Mouse (Mus musculus) forebrain, embryonic 12.5 days (tissue): ENCODE data around the gene Rhog. TPM values are rescaled to one million over a fixed set of nuclear protein-coding genes. Genes with fewer than 3 reads are reported as not detected.

Experiments used
- ATAC-seq: fragments of 200-750 bp; cut with Nextera tagmentation; 2 replicates; pipeline ENCODE4 v1.8.0; 2017; ENCODE audit warnings: moderate TSS enrichment; ENCODE audit not compliant: low FRiP score
- H3K27ac ChIP-seq: fragments of 300-500 bp; sonication (generic); 2 replicates; pipeline ENCODE4 v1.5.1; 2016; ENCODE audit warnings: mild to moderate bottlenecking
- H3K27me3 ChIP-seq: fragments of 300-500 bp; sonication (generic); 2 replicates; pipeline ENCODE4 v1.6.1; 2016; ENCODE audit warnings: mild to moderate bottlenecking
- H3K36me3 ChIP-seq: fragments of 300-500 bp; sonication (generic); replicated peaks from 2 replicates; pipeline ENCODE4 v1.6.1; 2016; ENCODE audit warnings: mild to moderate bottlenecking
- H3K4me1 ChIP-seq: fragments of 300-500 bp; sonication (generic); 2 replicates; pipeline ENCODE4 v1.6.1; 2016
- H3K4me2 ChIP-seq: fragments of 300-500 bp; sonication (generic); 2 replicates; pipeline ENCODE4 v1.6.1; 2016; ENCODE audit warnings: mild to moderate bottlenecking, moderate library complexity
- H3K4me3 ChIP-seq: fragments of 300-500 bp; sonication (generic); replicated peaks from 2 replicates; pipeline ENCODE4 v1.5.1; 2016; ENCODE audit warnings: mild to moderate bottlenecking
- H3K9ac ChIP-seq: fragments of 300-500 bp; sonication (generic); 2 replicates; pipeline ENCODE4 v1.6.1; 2016; ENCODE audit warnings: mild to moderate bottlenecking
- H3K9me3 ChIP-seq: fragments of 300-500 bp; sonication (generic); 2 replicates; pipeline ENCODE4 v1.6.1; 2016
- WGBS: fragments of 180-500 bp; shearing (Covaris S2); methylation state at CpG from one replicate; pipeline ENCODE4 v1.1.7; 2016; 5-methylcytosine and 5-hydroxymethylcytosine counted together
- polyA plus RNA-seq: library from polyadenylated mRNA; unstranded; fragments of >200 nt; fragmentation: Nextera tagmentation; extraction: Ambion mirVana; gene quantifications from 2 replicates; pipeline ENCODE4 v1.2.1, GENCODE M21; 2016

Rhog gene
- polyA plus RNA-seq, 1 experiment from 2014 or later: 21.7 TPM

DNA sequence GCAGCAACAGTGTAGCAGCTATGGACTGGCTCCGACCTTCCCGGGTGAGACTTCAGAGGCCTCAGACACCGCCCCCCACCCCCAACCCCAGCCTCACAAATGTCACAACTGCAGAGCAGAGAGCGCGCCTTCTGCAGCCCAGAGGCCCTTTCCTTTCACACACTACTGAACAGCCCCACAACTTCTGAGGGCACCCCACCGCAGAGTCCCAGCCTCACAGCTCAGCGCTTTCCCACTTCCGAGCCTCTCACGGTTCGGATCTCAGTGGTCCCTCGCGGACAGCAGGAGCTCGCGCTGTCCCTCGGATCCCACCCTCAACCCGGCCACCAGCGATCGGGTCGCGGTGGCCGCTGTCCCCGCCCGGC, 6.3 kb downstream of the Rhog start:
- peak; percentile 30 for ATAC-seq

DNA sequence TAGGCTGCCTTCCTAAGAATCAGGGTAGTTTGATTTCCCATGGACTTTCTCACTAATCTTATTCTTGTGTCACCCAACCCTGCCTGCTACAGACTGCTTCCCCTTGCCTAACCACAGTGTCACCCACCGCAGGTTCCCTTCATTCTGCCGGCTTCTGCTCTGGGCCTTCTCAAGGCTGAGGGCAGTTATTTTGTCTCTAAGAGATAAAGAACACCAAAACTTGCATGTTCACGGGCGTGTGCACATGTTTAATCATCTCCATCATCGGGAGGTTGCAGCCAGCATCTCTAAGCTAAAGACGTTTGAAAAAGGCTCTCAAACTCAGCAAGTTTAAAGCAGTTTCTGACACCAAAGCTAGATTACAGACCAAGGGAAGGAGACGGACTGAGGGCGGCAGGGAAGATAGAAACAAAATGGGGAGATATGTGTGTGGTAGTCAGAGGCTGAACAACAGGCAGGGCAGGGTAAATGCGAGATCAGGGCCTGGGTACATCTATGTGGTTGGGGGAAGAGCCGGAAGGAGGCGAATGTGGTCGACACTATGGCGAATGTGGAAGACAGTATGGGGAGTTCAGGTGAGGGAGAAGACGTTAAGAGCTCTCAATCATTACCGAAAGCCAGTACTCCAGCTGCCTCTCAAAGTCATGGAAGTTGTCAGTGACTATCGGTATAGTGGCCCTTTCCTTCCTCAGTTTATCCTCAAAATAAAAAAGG, 7.0 kb downstream of the Rhog start:
- Histone ChIP-seq H3K9me3 (no peaks in the 10 kb centered on the region), H3K27ac (no peak overlapping the region), H3K27me3 (no peaks in the 10 kb centered on the region), H3K9ac (peak overlapping the region; percentile 85), H3K36me3 (no peaks in the 10 kb centered on the region), H3K4me3 (peak overlapping the region; percentile 81), H3K4me1 (peaks cover 39% of the 10 kb centered on the region), H3K4me2 (peak overlapping the region; percentile 91)
- ATAC-seq: no peak
- 25% methylated on average over 16 of the region's 16 CpGs for WGBS

More for the DNA sequence above, 6.3 kb downstream of the Rhog start:
- Histone ChIP-seq H3K36me3 (no peaks in the 10 kb centered on the region), H3K4me1 (peaks cover 39% of the 10 kb centered on the region), H3K27me3 (no peaks in the 10 kb centered on the region), H3K9ac (peak overlapping the region; percentile 85), H3K4me3 (peak overlapping the region; percentile 81), H3K9me3 (no peaks in the 10 kb centered on the region), H3K4me2 (peak overlapping the region; percentile 91), H3K27ac (peak overlapping the region; percentile 84)
- WGBS: under 1% methylated on average over 23 of the region's 23 CpGs

DNA sequence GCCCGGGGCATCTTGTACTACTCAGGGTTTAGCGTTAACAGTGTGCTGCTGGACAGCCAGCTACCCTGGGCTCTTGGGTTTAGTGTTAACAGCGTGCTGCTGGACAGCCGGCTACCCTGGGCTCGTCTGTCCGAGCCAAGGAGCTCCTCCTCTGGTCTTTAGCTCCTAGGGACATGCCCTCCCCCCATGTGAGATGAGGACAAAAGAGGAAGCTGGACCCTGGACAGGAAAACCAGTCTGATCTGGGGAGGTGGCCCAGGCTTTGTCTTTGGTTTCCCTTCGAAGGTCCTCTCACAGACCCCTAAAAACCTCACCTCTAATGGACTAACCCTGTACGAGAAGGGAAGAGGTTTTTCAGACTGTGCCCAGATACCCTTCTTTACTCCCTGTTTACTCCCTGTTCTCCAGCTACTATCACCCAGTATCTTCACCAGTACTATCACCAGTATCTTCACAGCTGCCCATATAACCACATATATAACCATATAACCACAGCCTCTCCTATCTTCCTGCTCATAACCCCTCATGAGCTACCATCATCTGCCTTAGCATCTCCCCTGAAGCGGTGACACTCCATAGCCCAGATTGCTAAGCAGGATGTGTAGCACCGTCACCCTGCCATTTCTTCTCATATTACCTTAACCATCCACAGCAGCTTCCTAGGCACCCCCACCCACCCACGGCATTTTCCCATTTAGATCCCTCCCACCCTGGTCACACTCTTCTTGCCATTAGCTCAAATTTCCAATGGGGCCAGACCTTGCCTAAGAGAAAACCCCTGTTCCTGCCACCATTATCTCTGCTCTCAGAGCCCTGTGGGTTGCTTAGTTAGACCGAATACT, 8.7 kb downstream of the Rhog start:
- ATAC-seq: no peak
- Histone ChIP-seq H3K4me3 (no peak overlapping the region), H3K27me3 (no peaks in the 10 kb centered on the region), H3K9ac (peak overlapping the region; percentile 25; the same call in 1 of the 2 replicates), H3K9me3 (no peaks in the 10 kb centered on the region), H3K4me2 (no peak overlapping the region), H3K27ac (no peak overlapping the region), H3K36me3 (no peaks in the 10 kb centered on the region), H3K4me1 (peaks cover 39% of the 10 kb centered on the region)
- 56% methylated on average over 12 of the region's 12 CpGs for WGBS

DNA sequence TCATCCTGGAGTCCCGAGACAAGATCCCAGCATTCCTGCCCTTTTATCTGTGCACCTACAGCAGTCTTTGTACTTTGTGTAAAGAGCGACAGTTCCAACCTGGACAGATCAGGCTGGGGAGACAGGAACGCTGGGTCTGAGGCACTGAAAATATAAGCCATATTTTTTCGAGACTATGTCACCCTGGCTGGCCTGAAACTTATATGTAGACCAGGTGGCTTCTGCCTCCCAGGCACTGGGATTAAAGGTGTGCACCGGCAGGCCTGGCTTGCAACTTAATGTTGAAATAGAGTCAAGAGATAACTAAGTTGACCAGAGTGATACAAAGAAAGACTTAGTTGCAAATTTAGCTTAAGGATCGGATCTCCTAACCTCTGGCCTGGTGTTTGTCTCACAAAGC, 9.6 kb downstream of the Rhog start:
- Histone ChIP-seq H3K27me3 (no peaks in the 10 kb centered on the region), H3K4me2 (no peak overlapping the region), H3K36me3 (peaks cover 1% of the 10 kb centered on the region), H3K4me3 (no peak overlapping the region), H3K9me3 (no peaks in the 10 kb centered on the region), H3K9ac (no peak overlapping the region), H3K27ac (no peak overlapping the region), H3K4me1 (peaks cover 39% of the 10 kb centered on the region)
- 62% methylated on average over 6 of the region's 6 CpGs for WGBS
- no peak for ATAC-seq

DNA sequence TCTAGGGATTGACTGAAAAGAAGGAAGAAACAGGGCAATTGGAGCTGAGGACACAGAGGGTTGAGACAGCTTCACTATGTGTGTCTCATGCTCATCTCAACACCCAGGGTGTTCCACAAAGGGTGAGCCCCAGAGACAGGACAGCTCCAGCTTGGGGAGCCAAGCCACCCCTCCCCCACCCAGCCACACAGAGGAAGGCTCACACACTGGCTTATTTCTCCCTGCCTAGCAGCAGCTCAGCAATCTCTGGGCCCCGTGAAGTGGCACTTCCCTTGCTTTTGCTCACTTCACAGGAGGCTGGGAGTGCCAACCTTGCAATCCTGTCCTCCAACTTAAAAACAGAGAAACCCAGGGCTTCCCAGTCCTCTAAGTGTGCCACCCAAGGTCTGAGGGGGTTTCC, 10.1 kb downstream of the Rhog start:
- Histone ChIP-seq H3K4me3 (no peak overlapping the region), H3K4me1 (peaks cover 39% of the 10 kb centered on the region), H3K9ac (no peak overlapping the region)

DNA sequence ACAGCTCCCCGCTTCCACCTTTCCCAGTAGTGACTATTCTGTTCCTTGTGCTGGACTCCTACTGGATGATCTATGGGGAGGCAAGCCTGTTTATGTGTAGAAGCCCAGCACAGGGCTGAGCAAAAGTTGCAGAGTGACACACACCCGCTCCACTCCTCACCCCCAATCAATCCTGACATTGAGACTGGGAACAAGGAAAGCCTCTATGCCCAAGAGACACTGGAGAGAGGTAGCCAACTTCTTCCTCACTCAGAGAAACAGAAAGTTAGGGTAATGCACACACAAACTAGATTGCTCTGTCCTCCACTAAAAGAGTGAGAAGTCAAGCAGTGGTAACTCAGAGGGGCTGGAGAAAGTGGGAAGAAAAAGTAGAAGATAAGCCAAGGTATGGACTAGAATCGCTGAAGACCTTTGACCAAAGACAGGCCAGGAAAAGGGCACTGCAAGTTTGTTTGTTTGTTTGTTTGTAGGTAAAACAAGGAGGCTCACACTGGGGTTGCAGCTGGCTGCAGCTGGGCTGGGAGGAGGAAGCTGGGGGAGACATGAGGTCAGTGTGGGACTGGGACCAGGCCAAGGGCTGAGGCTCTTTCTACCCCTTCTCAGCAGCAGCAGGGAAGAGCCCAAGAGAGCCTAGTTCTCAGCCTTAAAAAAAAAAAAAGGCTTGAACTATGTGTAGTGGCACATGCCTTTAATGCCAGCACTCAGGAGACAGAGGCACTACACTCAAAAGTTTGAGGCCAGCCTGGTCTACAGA, 10.9 kb downstream of the Rhog start:
- Histone ChIP-seq H3K9ac (no peak overlapping the region), H3K36me3 (peaks cover 11% of the 10 kb centered on the region), H3K27ac (no peak overlapping the region), H3K4me3 (no peak overlapping the region), H3K9me3 (no peaks in the 10 kb centered on the region), H3K27me3 (no peaks in the 10 kb centered on the region), H3K4me2 (no peak overlapping the region), H3K4me1 (peaks cover 39% of the 10 kb centered on the region)
- no peak for ATAC-seq
- WGBS: 88% methylated on average over 3 of the region's 3 CpGs

More for the DNA sequence above, 10.1 kb downstream of the Rhog start:
- WGBS: 0% methylated on average over 1 of the region's 1 CpGs
- no peak overlapping the region for H3K27ac ChIP-seq
- H3K4me2 ChIP-seq: no peak overlapping the region
- ATAC-seq: no peak
- H3K9me3 ChIP-seq: no peaks in the 10 kb centered on the region
- H3K27me3 ChIP-seq: no peaks in the 10 kb centered on the region
- H3K36me3 ChIP-seq: peaks cover 6% of the 10 kb centered on the region

DNA sequence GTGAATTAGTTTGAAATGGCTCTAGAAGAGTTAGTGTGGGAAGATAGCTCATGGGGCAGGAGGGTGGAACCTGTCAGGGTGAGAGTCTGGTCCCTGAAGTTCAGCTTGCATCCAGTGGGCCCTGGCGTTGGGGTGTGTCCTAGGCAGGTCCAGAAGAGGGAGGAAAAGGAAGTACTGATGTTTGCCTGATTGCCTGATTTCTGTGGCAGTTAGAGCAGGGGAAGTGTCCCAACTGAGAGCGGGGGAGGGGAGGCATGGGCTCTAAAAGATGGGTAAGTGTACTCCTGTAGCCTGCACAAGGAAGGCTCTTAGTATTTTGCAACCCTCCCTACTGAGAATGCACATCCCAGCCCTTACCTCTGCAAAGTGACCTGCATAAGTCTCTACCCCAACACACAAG, 12.0 kb downstream of the Rhog start:
- Histone ChIP-seq H3K4me2 (no peak overlapping the region), H3K27me3 (no peaks in the 10 kb centered on the region), H3K4me1 (peaks cover 33% of the 10 kb centered on the region), H3K27ac (no peak overlapping the region), H3K9me3 (no peaks in the 10 kb centered on the region), H3K4me3 (no peak overlapping the region), H3K36me3 (peaks cover 22% of the 10 kb centered on the region), H3K9ac (no peak overlapping the region)
- 83% methylated on average over 2 of the region's 2 CpGs for WGBS
- no peak for ATAC-seq

DNA sequence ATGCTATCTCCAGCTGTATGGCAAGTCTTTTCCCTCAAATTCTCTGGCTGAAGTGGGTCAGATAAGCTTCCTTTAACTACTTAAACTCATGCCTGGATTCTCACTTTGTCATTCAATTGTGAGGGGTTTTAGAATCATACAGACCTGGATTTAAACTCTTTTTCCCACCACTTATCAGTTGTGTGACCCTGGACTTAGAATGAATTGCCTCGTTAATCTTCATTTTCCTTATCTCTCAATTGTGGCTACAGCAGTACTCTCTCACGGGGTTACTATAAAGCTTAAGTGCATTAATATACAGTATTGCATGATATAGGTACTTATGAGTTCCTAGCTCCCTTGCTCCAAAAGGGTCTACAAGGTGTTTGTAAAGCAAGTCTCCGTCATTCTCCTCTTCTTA, 12.9 kb downstream of the Rhog start:
- H3K4me2 ChIP-seq: no peak overlapping the region
- H3K27ac ChIP-seq: no peak overlapping the region
- peaks cover 23% of the 10 kb centered on the region for H3K4me1 ChIP-seq
- H3K9me3 ChIP-seq: no peaks in the 10 kb centered on the region
- H3K4me3 ChIP-seq: no peak overlapping the region
- H3K36me3 ChIP-seq: peaks cover 31% of the 10 kb centered on the region
- no peak overlapping the region for H3K9ac ChIP-seq
- no peak for ATAC-seq
- no peaks in the 10 kb centered on the region for H3K27me3 ChIP-seq
- 82% methylated on average over 3 of the region's 3 CpGs for WGBS

DNA sequence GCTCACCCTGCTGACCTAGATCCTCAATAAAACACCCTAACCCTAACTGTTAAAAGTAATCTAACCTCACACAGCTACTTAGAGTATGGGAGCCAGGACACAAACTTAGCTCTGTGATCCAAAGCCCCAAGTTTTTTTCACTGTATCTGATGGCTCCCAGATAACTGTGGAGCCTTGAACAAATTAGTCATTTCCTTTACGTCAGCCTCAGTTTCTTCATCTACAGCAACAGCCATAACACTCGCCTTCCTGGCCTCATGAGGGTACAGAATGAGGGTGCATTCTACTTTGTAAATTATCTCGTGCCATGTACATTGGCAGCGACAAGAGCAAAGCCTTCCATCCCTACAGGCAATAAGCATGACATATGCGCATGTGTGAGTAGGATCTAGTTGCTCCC, 13.5 kb downstream of the Rhog start:
- H3K4me3 ChIP-seq: no peak overlapping the region
- H3K27ac ChIP-seq: no peak overlapping the region
- no peaks in the 10 kb centered on the region for H3K27me3 ChIP-seq
- no peak overlapping the region for H3K9ac ChIP-seq
- H3K4me1 ChIP-seq: peaks cover 18% of the 10 kb centered on the region
- H3K4me2 ChIP-seq: no peak overlapping the region
- WGBS: 87% methylated on average over 5 of the region's 5 CpGs
- peaks cover 36% of the 10 kb centered on the region for H3K36me3 ChIP-seq
- ATAC-seq: no peak
- H3K9me3 ChIP-seq: no peaks in the 10 kb centered on the region

DNA sequence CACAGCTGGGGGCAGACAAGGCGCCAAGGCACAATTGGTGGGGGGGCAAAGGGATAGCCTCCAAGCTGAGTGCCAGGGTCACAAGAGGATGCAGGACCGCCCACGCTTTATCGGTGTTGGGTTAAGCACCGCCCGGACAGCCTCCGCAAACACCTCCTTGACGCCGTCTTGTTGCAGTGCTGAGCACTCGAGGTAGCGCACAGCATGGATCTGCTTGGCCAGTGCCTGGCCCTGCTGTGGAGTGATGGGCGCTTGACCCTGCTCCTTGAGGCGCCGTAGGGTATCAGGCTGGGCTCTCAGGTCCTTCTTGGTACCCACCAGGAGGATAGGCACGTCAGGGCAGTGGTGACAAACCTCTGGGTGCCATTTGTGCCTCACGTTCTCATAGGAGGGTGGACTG, 16.3 kb downstream of the Rhog start:
- H3K9me3 ChIP-seq: no peaks in the 10 kb centered on the region
- H3K4me3 ChIP-seq: no peak overlapping the region
- no peak overlapping the region for H3K4me2 ChIP-seq
- peaks cover 57% of the 10 kb centered on the region for H3K36me3 ChIP-seq
- no peaks in the 10 kb centered on the region for H3K4me1 ChIP-seq
- no peak overlapping the region for H3K27ac ChIP-seq
- H3K27me3 ChIP-seq: no peaks in the 10 kb centered on the region
- no peak for ATAC-seq
- 96% methylated on average over 16 of the region's 16 CpGs for WGBS
- H3K9ac ChIP-seq: no peak overlapping the region

DNA sequence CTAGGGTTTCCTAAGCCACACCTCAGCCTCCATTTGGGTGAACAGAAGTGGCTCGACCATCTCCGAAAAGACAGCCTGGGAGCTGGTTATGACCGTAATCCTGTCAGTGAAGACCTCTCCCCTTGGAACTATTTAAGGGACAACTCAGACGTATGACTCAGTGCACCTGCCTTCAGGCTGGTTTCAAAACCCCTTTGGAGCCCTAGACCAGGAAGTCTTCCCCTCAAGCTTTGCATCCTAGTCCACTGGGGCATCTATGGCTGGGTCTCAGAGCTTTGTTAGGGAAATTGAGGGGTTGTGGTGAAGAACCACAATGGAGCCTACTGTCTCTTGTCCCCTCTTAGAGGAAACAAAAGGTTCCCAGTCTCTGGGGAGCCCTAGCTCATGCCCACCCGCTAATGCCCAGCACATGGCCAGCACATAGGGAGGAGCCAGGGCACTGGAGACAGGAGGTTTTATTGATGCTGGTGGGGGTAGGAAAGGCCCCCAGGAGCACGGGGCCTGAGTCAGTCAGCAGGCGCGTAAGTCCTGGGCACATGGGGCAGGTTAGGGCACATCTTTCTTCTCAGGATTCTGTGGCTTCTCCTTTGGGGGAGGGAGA, 17.1 kb downstream of the Rhog start:
- H3K36me3 ChIP-seq: peaks cover 62% of the 10 kb centered on the region
- H3K27ac ChIP-seq: no peak overlapping the region
- H3K27me3 ChIP-seq: no peaks in the 10 kb centered on the region
- WGBS: 93% methylated on average over 8 of the region's 8 CpGs
- no peak for ATAC-seq
- H3K9me3 ChIP-seq: no peaks in the 10 kb centered on the region
- no peak overlapping the region for H3K4me2 ChIP-seq
- H3K9ac ChIP-seq: no peak overlapping the region
- H3K4me1 ChIP-seq: no peaks in the 10 kb centered on the region
- no peak overlapping the region for H3K4me3 ChIP-seq

DNA sequence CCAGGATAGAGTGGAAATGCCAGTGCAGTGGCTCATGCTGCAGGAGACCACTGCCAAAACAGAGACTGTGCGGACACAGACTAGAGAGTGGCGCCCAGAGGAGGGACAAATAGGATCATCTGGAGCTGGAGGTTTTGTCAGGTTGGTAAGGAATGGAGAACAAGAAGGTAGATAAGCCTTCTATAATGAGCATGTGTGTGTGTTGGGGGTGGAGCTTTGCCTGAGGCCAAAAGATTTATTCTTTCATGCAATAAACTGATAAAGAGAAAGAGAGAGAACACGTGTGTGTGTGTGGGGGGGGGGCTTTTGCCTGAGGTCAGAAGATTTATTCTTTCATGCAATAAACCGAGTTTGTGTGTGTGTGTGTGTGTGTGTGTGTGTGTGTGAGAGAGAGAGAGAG, 22.8 kb downstream of the Rhog start:
- ATAC-seq: no peak
- Histone ChIP-seq H3K9ac (no peak overlapping the region), H3K4me1 (no peaks in the 10 kb centered on the region), H3K36me3 (peaks cover 44% of the 10 kb centered on the region), H3K4me3 (no peak overlapping the region), H3K27ac (no peak overlapping the region), H3K9me3 (no peaks in the 10 kb centered on the region), H3K4me2 (no peak overlapping the region), H3K27me3 (no peaks in the 10 kb centered on the region)
- 80% methylated on average over 4 of the region's 4 CpGs for WGBS
